Mouse (Mus musculus) CH12.LX (cell line): ENCODE data around the gene Carf. TPM values are rescaled to one million over a fixed set of nuclear protein-coding genes. Genes with fewer than 3 reads are reported as not detected.
"Not testable (repeated sequence)": the region's sequence is repeated elsewhere in the genome, so short reads cannot be mapped to it uniquely, and the experiment has no call there.

Experiments used
- DNase-seq: peaks from one replicate; pipeline ENCODE4 v3.0.0-alpha.2; 2013; ENCODE audit errors: extremely low read depth
- H3K27ac ChIP-seq: 2 replicates; pipeline ENCODE4 v1.5.1; 2012; ENCODE audit warnings: low read depth, mild to moderate bottlenecking, control low read depth, moderate library complexity; ENCODE audit not compliant: insufficient read depth
- H3K27me3 ChIP-seq: replicated peaks from 2 replicates; pipeline ENCODE3; 2012; ENCODE audit warnings: inconsistent platforms
- H3K36me3 ChIP-seq, 2 experiments: replicated peaks in 1 of 2; 2 replicates each; pipeline versions ENCODE3 to v1.6.1; 2012; ENCODE audit warnings: inconsistent platforms in 1 of 2, low read length in 1 of 2, mild to moderate bottlenecking in 1 of 2, mixed read lengths in 1 of 2, moderate library complexity in 1 of 2; ENCODE audit not compliant: control insufficient read depth in 1 of 2, insufficient read depth in 1 of 2
- H3K4me1 ChIP-seq, 2 experiments: 2 replicates each; pipeline ENCODE4 v1.6.1; 2012; ENCODE audit warnings: inconsistent platforms in 1 of 2, moderate library complexity in 1 of 2; ENCODE audit not compliant: insufficient read depth in 2 of 2, control insufficient read depth in 1 of 2
- H3K4me2 ChIP-seq: 2 replicates; pipeline ENCODE4 v1.6.1; 2012; ENCODE audit warnings: low read depth, mild to moderate bottlenecking, control low read depth; ENCODE audit not compliant: poor library complexity, insufficient read depth, severe bottlenecking
- H3K4me3 ChIP-seq, 3 experiments: fragments of 150-350 bp in 1 of 3; sonication (generic) in 1 of 3; replicated peaks in 1 of 3; 2 replicates each; pipeline versions ENCODE3 to v1.5.1; 2011 to 2012; ENCODE audit warnings: low read depth in 2 of 3, low read length in 2 of 3, mild to moderate bottlenecking in 2 of 3, moderate library complexity in 2 of 3, control low read depth in 1 of 3, improper control_type of control experiment in 1 of 3, inconsistent platforms in 1 of 3, mixed read lengths in 1 of 3; ENCODE audit not compliant: poor library complexity in 1 of 3
- H3K79me2 ChIP-seq: replicated peaks from 2 replicates; pipeline ENCODE4 v1.6.1; 2012; ENCODE audit warnings: mild to moderate bottlenecking, moderate library complexity; ENCODE audit not compliant: control insufficient read depth, poor library complexity, insufficient read depth, severe bottlenecking; ENCODE audit errors: extremely low read depth
- H3K9ac ChIP-seq: 2 replicates; pipeline ENCODE4 v1.6.1; 2012; ENCODE audit warnings: low read depth, mild to moderate bottlenecking, control low read depth, moderate library complexity; ENCODE audit not compliant: insufficient read depth
- H3K9me3 ChIP-seq: replicated peaks from 2 replicates; pipeline ENCODE3; 2012; ENCODE audit warnings: low read length, inconsistent platforms, mixed read lengths
- BHLHE40 ChIP-seq: IDR thresholded peaks from 2 replicates; pipeline ENCODE4 v1.6.1; 2011; ENCODE audit warnings: mild to moderate bottlenecking, low read depth, low read length, improper control_type of control experiment
- CHD1 ChIP-seq: IDR thresholded peaks from 2 replicates; pipeline ENCODE4 v1.6.1; 2012; ENCODE audit warnings: low read depth, low read length, improper control_type of control experiment, inconsistent platforms
- CHD2 ChIP-seq: IDR thresholded peaks from 2 replicates; pipeline ENCODE4 v1.6.1; 2011; ENCODE audit warnings: low read length, improper control_type of control experiment
- CTCF ChIP-seq, 2 experiments: IDR thresholded peaks in 1 of 2; conservative IDR thresholded peaks in 1 of 2; 2 replicates each; pipeline ENCODE4 v1.5.1; 2011 to 2012; ENCODE audit warnings: low read depth in 2 of 2, low read length in 2 of 2, improper control_type of control experiment in 1 of 2, inconsistent platforms in 1 of 2, mild to moderate bottlenecking in 1 of 2, moderate library complexity in 1 of 2
- E2F4 ChIP-seq: IDR thresholded peaks from 2 replicates; pipeline ENCODE4 v1.6.1; 2011; ENCODE audit warnings: low read depth, low read length, improper control_type of control experiment; ENCODE audit not compliant: insufficient replicate concordance
- ELF1 ChIP-seq: IDR thresholded peaks from 2 replicates; pipeline ENCODE4 v1.6.1; 2014; ENCODE audit warnings: low read depth, mild to moderate bottlenecking, inconsistent platforms, low read length, improper control_type of control experiment
- HCFC1 ChIP-seq: IDR thresholded peaks from 2 replicates; pipeline ENCODE4 v1.6.1; 2012; ENCODE audit warnings: low read depth, mild to moderate bottlenecking, inconsistent platforms, low read length, improper control_type of control experiment
- IRF4 ChIP-seq: IDR thresholded peaks from 2 replicates; pipeline ENCODE4 v1.6.1; 2014; ENCODE audit warnings: low read depth, mild to moderate bottlenecking, inconsistent platforms, low read length, improper control_type of control experiment
- JUN ChIP-seq: IDR thresholded peaks from 2 replicates; pipeline ENCODE4 v1.6.1; 2011; ENCODE audit warnings: low read depth, mild to moderate bottlenecking, low read length, improper control_type of control experiment, moderate library complexity; ENCODE audit not compliant: insufficient read depth
- KAT2A ChIP-seq: IDR thresholded peaks from 2 replicates; pipeline ENCODE4 v1.6.1; 2012; ENCODE audit warnings: low read length, improper control_type of control experiment, inconsistent platforms; ENCODE audit not compliant: insufficient replicate concordance
- MAX ChIP-seq: IDR thresholded peaks from 2 replicates; pipeline ENCODE4 v1.6.1; 2011; ENCODE audit warnings: low read length, improper control_type of control experiment
- NRF1 ChIP-seq: IDR thresholded peaks from 2 replicates; pipeline ENCODE4 v1.6.1; 2014; ENCODE audit warnings: low read depth, mild to moderate bottlenecking, inconsistent platforms, low read length, improper control_type of control experiment, moderate library complexity
- POLR2A ChIP-seq: IDR thresholded peaks from 2 replicates; pipeline ENCODE4 v1.6.1; 2011; ENCODE audit warnings: low read depth, mild to moderate bottlenecking, improper control_type of control experiment, low read length
- POLR2AphosphoS2 ChIP-seq: IDR thresholded peaks from 2 replicates; pipeline ENCODE4 v1.6.1; 2011; ENCODE audit warnings: low read depth, low read length, improper control_type of control experiment
- RAD21 ChIP-seq: IDR thresholded peaks from 2 replicates; pipeline ENCODE4 v1.6.1; 2011; ENCODE audit warnings: low read depth, mild to moderate bottlenecking, low read length, improper control_type of control experiment, moderate library complexity
- SIN3A ChIP-seq: IDR thresholded peaks from 2 replicates; pipeline ENCODE4 v1.6.1; 2012; ENCODE audit warnings: low read length, improper control_type of control experiment, inconsistent platforms
- SMC3 ChIP-seq: IDR thresholded peaks from 2 replicates; pipeline ENCODE4 v1.6.1; 2011; ENCODE audit warnings: low read depth, low read length, improper control_type of control experiment
- USF1 ChIP-seq: IDR thresholded peaks from 2 replicates; pipeline ENCODE4 v1.6.1; 2014; ENCODE audit warnings: low read depth, mild to moderate bottlenecking, inconsistent platforms, low read length, improper control_type of control experiment
- ZC3H11A ChIP-seq: IDR thresholded peaks from 2 replicates; pipeline ENCODE4 v1.6.1; 2012; ENCODE audit warnings: low read depth, mild to moderate bottlenecking, inconsistent platforms, low read length, improper control_type of control experiment
- ZNF384 ChIP-seq: IDR thresholded peaks from 2 replicates; pipeline ENCODE4 v1.6.1; 2012; ENCODE audit warnings: low read depth, low read length, improper control_type of control experiment, inconsistent platforms
- dilution Hi-C: fragments of 300-500 bp; cut with MboI; formaldehyde crosslinking; loops from 2 replicates; pipeline ENCODE4 v1.14.3; 2020; ENCODE audit warnings: low sequenced_read_pairs; ENCODE audit not compliant: extremely low pct_unique_long_range_greater_than_20kb, extremely low pct_ligation_motif_present
- in situ Hi-C: fragments of 300-500 bp; cut with MboI; formaldehyde crosslinking; loops from 3 replicates; pipeline ENCODE4 v1.14.3; 2019; ENCODE audit warnings: low sequenced_read_pairs, low pct_ligation_motif_present, low pct_unique_long_range_greater_than_20kb, mixed read lengths
- polyA plus RNA-seq: library from polyadenylated mRNA; unstranded; fragments of >175 nt; gene quantifications from 2 replicates; pipeline ENCODE4 v1.2.1, GENCODE M21; 2012; ENCODE audit warnings: low read depth; ENCODE audit not compliant: insufficient read length
- total RNA-seq, 2 experiments: library from RNA; depleted of rRNA; stranded (reverse); fragments of 300-350 nt in 1 of 2; fragments of >200 nt in 1 of 2; gene quantifications; 2 replicates each; pipeline ENCODE4 v1.2.3; 2012 to 2014

Carf gene
- total and polyA plus RNA-seq, 3 experiments = 3.0 to 3.3 (median 3.2) TPM

- peaks cover 5 to 18% of the 10 kb centered on the region in 2 experiments for H3K36me3 ChIP-seq
- H3K9ac ChIP-seq, H3K27me3 ChIP-seq, H3K79me2 ChIP-seq, H3K9me3 ChIP-seq, H3K27ac ChIP-seq, H3K4me1 ChIP-seq, H3K4me3 ChIP-seq, in situ Hi-C loops, H3K4me2 ChIP-seq, dilution Hi-C loops: not testable (repeated sequence)
- TF ChIP-seq HCFC1 (peak; percentile 24; the same call in 1 of the 2 replicates), ELF1 (0 out of 2 replicates have a peak, but pooled peaks have one; percentile 22)
- DNase-seq = peak; percentile 35
These were observed 27.3 kb upstream of the Carf start for GRCm38 (mm10) chr1:60070725-60071124.

- dilution Hi-C loops (no loop called here), in situ Hi-C loops (no loop called here)
- H3K27ac ChIP-seq = no peak overlapping the region
- no peak overlapping the region for H3K4me3 ChIP-seq
- H3K4me2 ChIP-seq = no peak overlapping the region
- H3K9ac ChIP-seq = no peak overlapping the region
- no peaks in the 10 kb centered on the region for H3K9me3 ChIP-seq
- no peaks in the 10 kb centered on the region for H3K27me3 ChIP-seq
- H3K4me1 ChIP-seq = peaks cover 0 to 2% of the 10 kb centered on the region in 2 experiments; a peak in 2 of 4 replicates
- H3K79me2 ChIP-seq = no peaks in the 10 kb centered on the region
- no peak for DNase-seq
- no peak for TF ChIP-seq NRF1
- TF ChIP-seq ZNF384 = no peak
- no peak for TF ChIP-seq IRF4
- peak; percentile 19; the same call in 1 of the 2 replicates for TF ChIP-seq POLR2AphosphoS2
- no peak for TF ChIP-seq USF1
- no peak for TF ChIP-seq BHLHE40
- TF ChIP-seq MAX = no peak
- no peak for TF ChIP-seq E2F4
- H3K36me3 ChIP-seq = peaks cover 24 to 59% of the 10 kb centered on the region in 2 experiments
These were observed 23.1 kb upstream of the Carf start for GRCm38 (mm10) chr1:60074935-60075334.

DNA sequence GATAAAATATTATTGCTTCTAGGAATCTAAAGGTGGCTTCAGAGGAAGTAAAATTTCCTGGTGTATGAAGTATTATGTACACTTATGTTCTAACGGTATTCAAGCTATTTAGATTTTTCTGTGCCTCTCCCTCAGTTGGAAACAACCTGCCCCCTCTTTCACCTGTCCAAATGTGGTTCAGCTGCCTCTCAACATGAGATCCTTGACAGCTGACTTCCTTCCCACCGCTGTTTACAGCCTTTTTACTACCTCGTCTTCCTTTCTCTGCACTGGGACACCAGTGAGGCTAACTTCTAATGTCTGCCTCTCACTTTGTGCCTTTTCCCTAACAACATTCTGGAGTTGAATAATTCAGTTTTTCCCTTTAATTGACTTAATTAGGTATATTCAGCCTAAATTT is 22.5 kb upstream of the Carf start:
- no peak overlapping the region for H3K9ac ChIP-seq

More for the DNA sequence above, 22.5 kb upstream of the Carf start:
- no peaks in the 10 kb centered on the region for H3K9me3 ChIP-seq
- no peaks in the 10 kb centered on the region for H3K79me2 ChIP-seq
- H3K4me3 ChIP-seq = no peak overlapping the region
- dilution Hi-C loops = no loop called here
- no peak overlapping the region for H3K4me2 ChIP-seq
- peaks cover 0 to 1% of the 10 kb centered on the region in 2 experiments; a peak in 2 of 4 replicates for H3K4me1 ChIP-seq
- H3K27ac ChIP-seq = no peak overlapping the region
- DNase-seq = no peak
- in situ Hi-C loops = no loop called here
- no peaks in the 10 kb centered on the region for H3K27me3 ChIP-seq
- TF ChIP-seq ZC3H11A (no peak), JUN (no peak), SIN3A (no peak), BHLHE40 (no peak), CHD2 (no peak), SMC3 (no peak), POLR2A (no peak), CTCF (conservative IDR thresholded peaks at IDR 0.05 in 1 of 2, IDR thresholded peaks at IDR 0.05 in 1 of 2; ENCODE audit: low read depth in 2 of 2, low read length in 2 of 2) (no peak), HCFC1 (no peak), NRF1 (no peak), KAT2A (no peak), RAD21 (no peak), CHD1 (no peak)
- peaks cover 24 to 65% of the 10 kb centered on the region in 2 experiments for H3K36me3 ChIP-seq
